Mouse (Mus musculus) ES-E14 (cell line): ENCODE results near the gene Kcnab1.

Source experiments
- HCFC1 ChIP-seq: IDR thresholded peaks from 2 replicates; pipeline ENCODE4 v1.6.1; 2012; ENCODE audit warnings: low read length, inconsistent platforms, borderline replicate concordance; ENCODE audit not compliant: insufficient read depth
- MAFK ChIP-seq: IDR thresholded peaks from 2 replicates; pipeline ENCODE4 v1.6.1; 2014; ENCODE audit warnings: mild to moderate bottlenecking, low read depth, low read length, inconsistent platforms; ENCODE audit not compliant: insufficient read depth
- ZC3H11A ChIP-seq: IDR thresholded peaks from 2 replicates; pipeline ENCODE4 v1.6.1; 2012; ENCODE audit warnings: low read depth, mild to moderate bottlenecking, inconsistent platforms, low read length, borderline replicate concordance
- ZNF384 ChIP-seq: IDR thresholded peaks from 2 replicates; pipeline ENCODE4 v1.6.1; 2012; ENCODE audit warnings: low read depth, low read length, inconsistent platforms

- TF ChIP-seq ZNF384 (no peak), ZC3H11A (no peak), HCFC1 (no peak), MAFK (no peak)
Measured at GRCm38 (mm10) chr3:65220287-65220686, 111.1 kb downstream of the Kcnab1 start.
